Mouse (Mus musculus) midbrain, embryonic 15.5 days (tissue): ENCODE measurements around the gene Slc1a4. TPM values are rescaled to one million over a fixed set of nuclear protein-coding genes. Genes with fewer than 3 reads are reported as not detected.
A peak's percentile ranks its signal among the peaks of the same experiment; 100 is the strongest.

Experiments used
- ATAC-seq: fragments of 200-750 bp; cut with Nextera tagmentation; replicated peaks from 2 replicates; pipeline ENCODE4 v1.8.0; 2017; ENCODE audit warnings: moderate TSS enrichment
- H3K27ac ChIP-seq: fragments of 300-500 bp; sonication (generic); 2 replicates; pipeline ENCODE4 v1.5.1; 2015; ENCODE audit warnings: mild to moderate bottlenecking, inconsistent platforms
- H3K27me3 ChIP-seq: fragments of 300-500 bp; sonication (generic); replicated peaks from 2 replicates; pipeline ENCODE4 v1.6.1; 2015; ENCODE audit warnings: inconsistent platforms
- H3K36me3 ChIP-seq: fragments of 300-500 bp; sonication (generic); replicated peaks from 2 replicates; pipeline ENCODE4 v1.6.1; 2015; ENCODE audit warnings: inconsistent platforms
- H3K4me1 ChIP-seq: fragments of 300-500 bp; sonication (generic); 2 replicates; pipeline ENCODE4 v1.6.1; 2015; ENCODE audit warnings: inconsistent platforms
- H3K4me2 ChIP-seq: fragments of 300-500 bp; sonication (generic); 2 replicates; pipeline ENCODE4 v1.6.1; 2015; ENCODE audit warnings: inconsistent platforms, mild to moderate bottlenecking, moderate library complexity
- H3K4me3 ChIP-seq: fragments of 300-500 bp; sonication (generic); 2 replicates; pipeline ENCODE4 v1.5.1; 2015; ENCODE audit warnings: mild to moderate bottlenecking, inconsistent platforms
- H3K9ac ChIP-seq: fragments of 300-500 bp; sonication (generic); 2 replicates; pipeline ENCODE4 v1.6.1; 2015; ENCODE audit warnings: mild to moderate bottlenecking, inconsistent platforms
- H3K9me3 ChIP-seq: fragments of 300-500 bp; sonication (generic); 2 replicates; pipeline ENCODE4 v1.6.1; 2016; ENCODE audit warnings: inconsistent platforms
- WGBS: fragments of 180-500 bp; shearing (Covaris S2); methylation state at CpG from one replicate; pipeline ENCODE4 v1.1.7; 2015; ENCODE audit warnings: mixed read lengths; 5-methylcytosine and 5-hydroxymethylcytosine counted together
- polyA plus RNA-seq: library from polyadenylated mRNA; unstranded; fragments of >200 nt; fragmentation: Nextera tagmentation; extraction: Ambion mirVana; gene quantifications from 2 replicates; pipeline ENCODE4 v1.2.1, GENCODE M21; 2015

The Slc1a4 gene
- polyA plus RNA-seq, 1 experiment from 2014 or later, result 60.0 TPM

- Histone ChIP-seq H3K27ac (no peak overlapping the region), H3K27me3 (no peaks in the 10 kb centered on the region), H3K4me3 (no peak overlapping the region), H3K36me3 (no peaks in the 10 kb centered on the region), H3K9me3 (no peaks in the 10 kb centered on the region), H3K9ac (no peak overlapping the region), H3K4me2 (no peak overlapping the region), H3K4me1 (no peaks in the 10 kb centered on the region)
- WGBS, result 69% methylated on average over 2 of the region's 2 CpGs
- no peak for ATAC-seq
Observed at GRCm38 (mm10) chr11:20277106-20277505, 55.4 kb downstream of the Slc1a4 start.

GRCm38 (mm10) chr11:20275974-20276373 lies 56.5 kb downstream of the Slc1a4 start:
- Histone ChIP-seq H3K36me3 (no peaks in the 10 kb centered on the region), H3K9ac (no peak overlapping the region), H3K9me3 (no peaks in the 10 kb centered on the region), H3K27ac (no peak overlapping the region), H3K4me3 (no peak overlapping the region), H3K27me3 (no peaks in the 10 kb centered on the region), H3K4me1 (no peaks in the 10 kb centered on the region), H3K4me2 (no peak overlapping the region)
- ATAC-seq, result no peak
- 73% methylated on average over 2 of the region's 2 CpGs for WGBS

GRCm38 (mm10) chr11:20269885-20270284 lies 62.6 kb downstream of the Slc1a4 start:
- Histone ChIP-seq H3K4me1 (no peaks in the 10 kb centered on the region), H3K27me3 (no peaks in the 10 kb centered on the region), H3K4me3 (no peak overlapping the region), H3K27ac (no peak overlapping the region), H3K36me3 (no peaks in the 10 kb centered on the region), H3K4me2 (no peak overlapping the region), H3K9me3 (no peaks in the 10 kb centered on the region), H3K9ac (no peak overlapping the region)
- WGBS, result 87% methylated on average over 6 of the region's 6 CpGs
- ATAC-seq, result no peak

- Histone ChIP-seq H3K9ac (no peak overlapping the region), H3K9me3 (no peaks in the 10 kb centered on the region), H3K4me1 (no peaks in the 10 kb centered on the region), H3K27me3 (no peaks in the 10 kb centered on the region), H3K4me3 (no peak overlapping the region), H3K4me2 (no peak overlapping the region), H3K36me3 (no peaks in the 10 kb centered on the region), H3K27ac (no peak overlapping the region)
- 58% methylated on average over 8 of the region's 8 CpGs for WGBS
- ATAC-seq, result peak; percentile 78
Observed at GRCm38 (mm10) chr11:20262628-20263380, 69.7 kb downstream of the Slc1a4 start.

- Histone ChIP-seq H3K9ac (no peak overlapping the region), H3K27ac (no peak overlapping the region), H3K36me3 (no peaks in the 10 kb centered on the region), H3K4me1 (peaks cover 4% of the 10 kb centered on the region; the same call in 1 of the 2 replicates), H3K9me3 (no peaks in the 10 kb centered on the region), H3K27me3 (no peaks in the 10 kb centered on the region), H3K4me2 (no peak overlapping the region), H3K4me3 (no peak overlapping the region)
- no peak for ATAC-seq
- 93% methylated on average over 4 of the region's 4 CpGs for WGBS
Observed at GRCm38 (mm10) chr11:20254791-20255190, 77.7 kb downstream of the Slc1a4 start.

GRCm38 (mm10) chr11:20253088-20253487 lies 79.4 kb downstream of the Slc1a4 start:
- 79% methylated on average over 2 of the region's 2 CpGs for WGBS
- H3K9ac ChIP-seq, result no peak overlapping the region
- ATAC-seq, result no peak
- no peaks in the 10 kb centered on the region for H3K27me3 ChIP-seq
- peaks cover 10% of the 10 kb centered on the region for H3K4me1 ChIP-seq
- no peak overlapping the region for H3K4me3 ChIP-seq
- H3K36me3 ChIP-seq, result no peaks in the 10 kb centered on the region
- H3K27ac ChIP-seq, result no peak overlapping the region
- no peaks in the 10 kb centered on the region for H3K9me3 ChIP-seq
- H3K4me2 ChIP-seq, result no peak overlapping the region

Other genes starting within 250 kb of the Slc1a4 start
- gene Actr2, start 219.8 kb downstream of the Slc1a4 start, polyA plus RNA-seq, result 157 and 173 TPM in 2 replicates
- 272 and 286 TPM in 2 replicates for gene Rab1a, start 131.3 kb downstream of the Slc1a4 start, polyA plus RNA-seq
- 29.3 and 29.4 TPM in 2 replicates for gene Cep68, start 83.3 kb downstream of the Slc1a4 start, polyA plus RNA-seq
- 27.7 and 32.3 TPM in 2 replicates for gene Sertad2, start 210.5 kb upstream of the Slc1a4 start, polyA plus RNA-seq